16 mouse cellular contexts compared by ENCODE assay signal in the genomic region with DNA sequence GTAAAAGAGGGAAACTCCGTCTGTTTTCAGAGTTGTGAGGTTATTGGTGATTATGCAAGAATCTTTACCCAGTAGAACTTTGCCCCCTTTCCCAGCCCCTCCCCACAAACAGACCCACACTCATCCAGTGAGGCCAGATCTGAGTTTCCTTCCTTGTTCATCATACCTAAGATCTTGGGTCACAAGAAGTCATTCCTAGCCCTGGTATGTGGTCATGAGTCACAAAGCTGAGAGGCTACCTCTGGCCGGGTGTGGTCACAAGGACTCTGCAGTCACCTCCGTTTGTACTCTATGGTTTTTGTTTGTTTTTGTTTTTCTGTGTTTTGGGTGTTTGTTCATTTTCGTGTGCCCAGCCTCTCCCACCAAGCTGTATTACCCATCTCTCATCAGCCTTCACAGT.
"Had no signal": no experiment of that assay in that cellular context is flagged by ENCODE, and none has a peak within 500 bp of the region (broad histone marks: within the 10 kb centered on the region; RNA-seq: fewer than 3 reads in every experiment).

No protein-coding gene starts in this region.

- H3K4me2 ChIP-seq: limb, embryonic 12.5 days; liver, embryonic 13.5 days; neural tube, embryonic 13.5 days had no signal

- H3K27me3 ChIP-seq: limb, embryonic 12.5 days had no signal

- H3K36me3 ChIP-seq: limb, embryonic 12.5 days; liver, embryonic 13.5 days; midbrain, embryonic 10.5 days; neural tube, embryonic 13.5 days had no signal

- H3K9me3 ChIP-seq: limb, embryonic 12.5 days; liver, embryonic 13.5 days; midbrain, embryonic 10.5 days; neural tube, embryonic 13.5 days had no signal

- H3K9ac ChIP-seq: limb, embryonic 12.5 days; liver, embryonic 13.5 days; liver, postnatal 0 days; neural tube, embryonic 13.5 days had no signal

- DNase-seq: kidney, adult 9 months; kidney, postnatal 36 days; layer of hippocampus, adult 9-11 months; layer of hippocampus, postnatal 36 days; liver; liver, embryonic 13.5 days; liver, postnatal 0 days; right cerebral cortex, postnatal 14 days; thymus, adult 18-20 months; thymus, postnatal 14 days had no signal

- H3K4me3 ChIP-seq: limb, embryonic 12.5 days; liver, embryonic 13.5 days; midbrain, embryonic 10.5 days; neural tube, embryonic 13.5 days had no signal

- H3K27ac ChIP-seq: hindbrain, postnatal 0 days; kidney, postnatal 0 days; limb, embryonic 12.5 days; liver, embryonic 13.5 days; midbrain, embryonic 10.5 days; neural tube, embryonic 13.5 days had no signal

- ATAC-seq: hindbrain, postnatal 0 days; liver, postnatal 0 days; midbrain, embryonic 16.5 days had no signal
